Mouse (Mus musculus) hindbrain, embryonic 16.5 days (tissue): Measurements from ENCODE around the gene Gpx3. TPM values are rescaled to one million over a fixed set of nuclear protein-coding genes. Genes with fewer than 3 reads are reported as not detected.
A peak's percentile ranks its signal among the peaks of the same experiment; 100 is the strongest.
"Not testable (repeated sequence)": the region's sequence is repeated elsewhere in the genome, so short reads cannot be mapped to it uniquely, and the experiment has no call there.

ENCODE experiments used
- ATAC-seq: fragments of 200-750 bp; cut with Nextera tagmentation; 2 replicates; pipeline ENCODE4 v1.8.0; 2017; ENCODE audit warnings: moderate TSS enrichment, moderate library complexity
- H3K27ac ChIP-seq: fragments of 300-500 bp; sonication (generic); 2 replicates; pipeline ENCODE4 v1.5.1; 2014; ENCODE audit warnings: low read depth, mild to moderate bottlenecking, control low read depth, low read length, moderate library complexity
- H3K27me3 ChIP-seq: fragments of 300-500 bp; sonication (generic); replicated peaks from 2 replicates; pipeline ENCODE4 v1.6.1; 2014; ENCODE audit warnings: low read length; ENCODE audit not compliant: control insufficient read depth, insufficient read depth
- H3K36me3 ChIP-seq: fragments of 300-500 bp; sonication (generic); 2 replicates; pipeline ENCODE4 v1.6.1; 2014; ENCODE audit warnings: mild to moderate bottlenecking, low read length, moderate library complexity, mixed read lengths; ENCODE audit not compliant: control insufficient read depth, insufficient read depth
- H3K4me1 ChIP-seq: fragments of 300-500 bp; sonication (generic); 2 replicates; pipeline ENCODE4 v1.6.1; 2014; ENCODE audit warnings: low read depth, low read length; ENCODE audit not compliant: control insufficient read depth, insufficient read depth
- H3K4me2 ChIP-seq: fragments of 300-500 bp; sonication (generic); 2 replicates; pipeline ENCODE4 v1.6.1; 2014; ENCODE audit warnings: mild to moderate bottlenecking, low read length, control low read depth, moderate library complexity
- H3K4me3 ChIP-seq: fragments of 300-500 bp; sonication (generic); 2 replicates; pipeline ENCODE4 v1.5.1; 2014; ENCODE audit warnings: mild to moderate bottlenecking, low read length, control low read depth, moderate library complexity
- H3K9ac ChIP-seq: fragments of 300-500 bp; sonication (generic); 2 replicates; pipeline ENCODE4 v1.6.1; 2014; ENCODE audit warnings: low read depth, mild to moderate bottlenecking, control low read depth, low read length, moderate library complexity
- H3K9me3 ChIP-seq: fragments of 300-500 bp; sonication (generic); 2 replicates; pipeline ENCODE4 v1.6.1; 2014; ENCODE audit warnings: mild to moderate bottlenecking, low read length, moderate library complexity; ENCODE audit not compliant: control insufficient read depth
- WGBS: fragments of 180-500 bp; shearing (Covaris S2); extraction: QIAGEN DNeasy Blood & Tissue Kit; methylation state at CpG from one replicate; pipeline ENCODE4 v1.1.7; 2014; 5-methylcytosine and 5-hydroxymethylcytosine counted together
- polyA plus RNA-seq: library from polyadenylated mRNA; unstranded; fragments of >200 nt; fragmentation: Nextera tagmentation; extraction: Ambion mirVana; gene quantifications from 2 replicates; pipeline ENCODE4 v1.2.1, GENCODE M21; 2015

The Gpx3 gene
- polyA plus RNA-seq, 1 experiment from 2014 or later, result 78.5 TPM

DNA sequence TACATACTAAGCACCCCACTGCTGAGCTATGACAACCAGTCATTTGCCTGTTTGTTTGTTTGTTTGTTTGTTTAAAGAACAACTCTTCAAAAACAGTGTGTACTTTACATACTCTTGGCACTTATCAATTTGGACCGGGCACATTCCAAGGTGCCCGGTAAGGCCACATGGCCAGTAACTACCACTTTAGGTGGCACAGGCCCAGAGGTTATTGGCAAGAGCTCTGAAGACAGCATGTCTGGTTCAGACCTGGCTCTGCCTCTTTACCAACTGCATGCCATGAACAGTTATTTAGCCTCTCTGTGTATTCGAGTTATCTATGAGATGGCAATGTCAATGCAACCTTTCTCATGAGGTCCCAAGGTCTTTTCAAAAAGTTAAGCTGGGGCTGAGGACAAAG lies 5.6 kb upstream of the Gpx3 start:
- H3K9me3 ChIP-seq, H3K4me1 ChIP-seq, H3K27ac ChIP-seq, ATAC-seq, H3K4me2 ChIP-seq, H3K36me3 ChIP-seq, H3K27me3 ChIP-seq, H3K9ac ChIP-seq, H3K4me3 ChIP-seq: not testable (repeated sequence)
- 91% methylated on average over 3 of the region's 3 CpGs for WGBS

DNA sequence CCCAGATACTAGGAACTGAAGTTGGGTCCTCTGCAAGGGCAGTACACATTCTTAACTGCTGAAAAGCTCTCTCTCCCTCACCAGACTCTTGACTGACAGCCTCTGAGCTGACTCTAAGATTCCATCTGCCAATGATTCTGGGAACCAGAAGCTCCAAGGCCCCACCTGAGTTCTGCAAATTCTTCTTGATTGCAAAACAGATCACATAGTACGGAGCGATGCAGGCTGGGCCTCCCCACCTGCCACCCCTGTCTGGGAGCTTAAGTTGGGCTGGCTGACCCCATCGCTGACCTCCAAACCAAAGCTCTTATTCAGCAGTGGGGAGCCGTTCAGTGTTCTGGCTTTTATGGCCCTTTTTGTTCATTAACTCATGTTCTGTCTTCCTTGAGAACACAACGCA lies 4.8 kb upstream of the Gpx3 start:
- Histone ChIP-seq H3K4me2 (no peak overlapping the region), H3K4me1 (no peaks in the 10 kb centered on the region; the same call in 1 of the 2 replicates), H3K4me3 (no peak overlapping the region), H3K27ac (no peak overlapping the region), H3K9ac (no peak overlapping the region), H3K27me3 (no peaks in the 10 kb centered on the region), H3K36me3 (no peaks in the 10 kb centered on the region), H3K9me3 (no peaks in the 10 kb centered on the region)
- WGBS, result 42% methylated on average over 5 of the region's 5 CpGs
- ATAC-seq, result no peak

DNA sequence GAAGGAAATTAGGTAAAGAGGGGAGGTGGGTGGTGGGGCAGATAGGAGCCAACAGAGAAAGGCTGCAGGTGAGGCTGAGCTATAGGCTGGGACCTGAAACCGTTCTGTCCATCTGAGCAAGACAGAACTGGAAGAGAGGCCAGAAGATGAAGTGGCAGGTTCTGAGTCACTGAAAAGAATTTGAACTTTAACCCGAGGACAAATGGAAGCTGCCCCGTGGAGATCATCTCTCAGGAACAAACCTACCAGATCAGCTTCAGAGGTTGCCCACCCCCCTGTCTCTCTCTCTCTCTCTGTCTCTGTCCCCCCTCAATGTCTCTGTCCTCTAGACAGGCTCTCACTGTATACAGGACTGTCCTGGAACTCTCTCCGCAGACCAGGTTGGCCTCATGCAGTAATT lies 2.6 kb upstream of the Gpx3 start:
- no peak overlapping the region for H3K4me3 ChIP-seq
- no peak overlapping the region for H3K4me2 ChIP-seq
- H3K36me3 ChIP-seq, result no peaks in the 10 kb centered on the region
- 74% methylated on average over 4 of the region's 4 CpGs for WGBS
- ATAC-seq, result no peak
- H3K4me1 ChIP-seq, result no peaks in the 10 kb centered on the region; the same call in 1 of the 2 replicates
- H3K9me3 ChIP-seq, result no peaks in the 10 kb centered on the region
- H3K27me3 ChIP-seq, result no peaks in the 10 kb centered on the region
- H3K27ac ChIP-seq, result no peak overlapping the region
- H3K9ac ChIP-seq, result no peak overlapping the region

DNA sequence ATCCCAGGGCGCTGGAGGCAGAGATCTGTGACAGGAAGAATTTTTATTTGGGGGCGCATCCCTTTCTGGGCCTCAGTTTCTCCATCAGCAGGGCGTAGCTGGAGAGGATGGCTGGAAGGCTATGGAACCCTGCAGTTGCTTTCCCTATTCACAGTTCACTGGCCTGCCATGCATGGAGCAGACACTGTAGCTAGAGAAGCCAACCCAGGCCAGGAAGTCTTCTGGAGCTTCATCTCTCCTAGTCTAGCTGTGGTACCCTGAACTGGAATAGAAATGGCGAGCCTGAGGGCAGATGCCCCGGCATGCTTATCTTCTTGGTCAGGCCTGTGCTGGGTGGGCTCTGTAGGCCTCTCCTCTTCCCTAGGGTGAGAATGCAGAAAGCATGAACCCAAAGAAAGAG lies 1.1 kb downstream of the Gpx3 start:
- WGBS, result 74% methylated on average over 5 of the region's 5 CpGs
- H3K9ac ChIP-seq, result peak overlapping the region; percentile 65

DNA sequence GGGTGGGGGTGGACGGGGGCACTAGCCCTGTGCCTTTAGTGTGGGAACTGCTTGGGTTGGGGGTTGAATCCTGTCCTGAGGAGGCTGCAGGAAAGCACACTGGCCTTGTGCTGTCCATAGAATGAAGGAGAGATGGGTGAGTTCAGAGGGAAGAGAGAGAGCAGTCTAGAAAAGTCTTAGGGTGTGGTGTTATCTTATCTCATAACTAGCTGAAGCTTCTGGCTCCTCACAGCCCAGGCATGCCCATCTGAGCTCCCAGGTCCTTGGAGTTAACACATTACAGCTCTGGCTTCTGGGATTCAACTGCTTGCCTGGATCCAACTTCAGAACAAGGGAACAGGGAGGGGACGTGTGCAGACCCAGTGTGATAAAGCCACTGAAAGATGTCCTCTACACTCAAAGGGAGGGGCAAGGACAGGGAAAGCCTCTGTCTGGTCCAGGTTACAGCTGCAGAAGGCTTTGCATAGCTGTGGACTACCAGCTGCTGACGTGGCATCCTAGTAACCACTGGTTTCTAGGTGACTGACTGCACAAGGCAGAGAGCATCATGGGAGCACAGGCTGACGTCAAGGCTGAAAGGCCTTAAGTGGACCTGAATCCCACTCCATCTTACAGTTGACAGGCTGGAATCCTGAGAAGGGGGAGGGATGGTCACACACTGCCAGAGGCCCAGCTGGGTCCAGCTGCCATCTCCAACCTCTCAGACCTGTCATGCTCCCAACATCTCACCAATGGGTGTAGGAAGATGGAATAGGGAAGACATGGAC lies 1.9 kb downstream of the Gpx3 start:
- Histone ChIP-seq H3K4me2 (no peak overlapping the region), H3K9ac (no peak overlapping the region), H3K4me3 (no peak overlapping the region), H3K36me3 (no peaks in the 10 kb centered on the region; the same call in 1 of the 2 replicates), H3K27ac (no peak overlapping the region), H3K27me3 (no peaks in the 10 kb centered on the region), H3K4me1 (no peaks in the 10 kb centered on the region; the same call in 1 of the 2 replicates), H3K9me3 (no peaks in the 10 kb centered on the region)
- ATAC-seq, result no peak
- WGBS, result 39% methylated on average over 4 of the region's 4 CpGs

More for the DNA sequence above, 1.1 kb downstream of the Gpx3 start:
- no peaks in the 10 kb centered on the region for H3K9me3 ChIP-seq
- H3K27me3 ChIP-seq, result no peaks in the 10 kb centered on the region
- H3K36me3 ChIP-seq, result no peaks in the 10 kb centered on the region
- H3K4me2 ChIP-seq, result peak overlapping the region; percentile 82
- no peak for ATAC-seq
- no peaks in the 10 kb centered on the region; the same call in 1 of the 2 replicates for H3K4me1 ChIP-seq
- H3K27ac ChIP-seq, result no peak overlapping the region
- H3K4me3 ChIP-seq, result peak overlapping the region; percentile 51

DNA sequence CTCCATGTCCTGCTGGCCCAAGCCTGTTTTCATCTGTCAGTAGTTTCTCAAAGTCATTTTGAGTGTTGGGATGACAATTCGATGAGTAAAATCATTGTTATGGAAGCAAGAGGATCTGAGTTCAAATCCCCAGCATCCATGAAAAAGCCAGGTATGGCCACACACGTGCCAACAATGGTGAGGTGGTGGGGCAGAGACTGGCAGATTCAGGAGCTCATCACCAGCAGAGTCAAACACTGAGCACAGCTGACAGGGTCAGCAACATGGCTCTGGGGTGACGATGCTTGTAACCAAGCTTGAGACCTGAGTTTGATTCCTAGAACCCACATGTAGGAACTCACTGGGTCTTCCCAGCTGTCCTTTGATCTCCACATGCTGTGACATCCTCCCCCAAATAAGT lies 2.8 kb downstream of the Gpx3 start:
- no peak for ATAC-seq
- no peaks in the 10 kb centered on the region for H3K27me3 ChIP-seq
- H3K4me2 ChIP-seq, result no peak overlapping the region
- 77% methylated on average over 3 of the region's 3 CpGs for WGBS
- no peaks in the 10 kb centered on the region; the same call in 1 of the 2 replicates for H3K4me1 ChIP-seq
- no peak overlapping the region for H3K27ac ChIP-seq
- H3K9me3 ChIP-seq, result no peaks in the 10 kb centered on the region
- no peak overlapping the region for H3K4me3 ChIP-seq
- H3K36me3 ChIP-seq, result no peaks in the 10 kb centered on the region; the same call in 1 of the 2 replicates
- H3K9ac ChIP-seq, result no peak overlapping the region

DNA sequence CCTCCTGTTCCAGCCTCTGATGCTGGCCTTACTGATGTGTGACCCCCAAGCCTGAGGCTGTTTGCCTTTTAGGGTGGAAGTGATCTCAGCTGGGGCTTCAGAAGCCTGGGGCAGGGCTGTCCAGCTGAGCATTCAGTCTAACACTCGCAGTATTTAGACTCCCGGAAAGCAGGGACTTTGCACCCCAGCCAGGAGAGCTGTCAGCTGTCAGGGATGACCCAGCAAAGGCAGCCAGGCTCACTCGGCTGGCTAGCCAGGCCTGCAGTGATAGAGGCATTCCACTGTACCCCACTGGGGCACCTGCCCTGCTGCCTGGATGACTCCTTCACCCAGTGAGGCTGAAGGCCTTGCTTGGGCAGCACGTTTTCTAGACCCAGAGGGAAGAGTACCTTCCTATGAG lies 3.7 kb downstream of the Gpx3 start:
- 74% methylated on average over 4 of the region's 4 CpGs for WGBS

DNA sequence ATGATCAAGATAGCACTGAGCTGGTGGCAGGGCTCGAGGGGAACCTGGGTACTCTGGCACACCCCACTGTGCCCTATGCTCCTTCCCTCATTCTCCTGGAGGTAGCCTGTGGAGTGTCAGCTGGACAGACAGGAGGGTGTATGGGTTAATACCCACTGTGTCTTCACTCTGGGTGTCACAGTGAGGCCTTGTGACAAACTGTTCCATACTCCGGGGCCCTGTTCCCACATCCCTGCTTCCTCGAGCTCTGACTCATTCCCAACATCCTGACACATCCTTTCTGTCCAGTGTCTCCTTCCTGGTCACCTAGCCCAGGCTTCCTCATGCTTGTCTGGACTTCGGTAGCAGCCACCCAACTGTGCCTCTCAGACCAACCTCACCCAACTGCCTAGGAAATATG lies 4.2 kb downstream of the Gpx3 start:
- Histone ChIP-seq H3K4me1 (no peaks in the 10 kb centered on the region; the same call in 1 of the 2 replicates), H3K36me3 (peaks cover 6% of the 10 kb centered on the region), H3K4me2 (no peak overlapping the region), H3K9ac (no peak overlapping the region), H3K9me3 (no peaks in the 10 kb centered on the region), H3K4me3 (no peak overlapping the region), H3K27me3 (no peaks in the 10 kb centered on the region), H3K27ac (no peak overlapping the region)
- 89% methylated on average over 4 of the region's 4 CpGs for WGBS
- no peak for ATAC-seq

More for the DNA sequence above, 3.7 kb downstream of the Gpx3 start:
- Histone ChIP-seq H3K9ac (no peak overlapping the region), H3K27me3 (no peaks in the 10 kb centered on the region), H3K27ac (no peak overlapping the region), H3K4me1 (no peaks in the 10 kb centered on the region; the same call in 1 of the 2 replicates), H3K9me3 (no peaks in the 10 kb centered on the region), H3K4me2 (no peak overlapping the region), H3K36me3 (peaks cover 5% of the 10 kb centered on the region; the same call in 1 of the 2 replicates), H3K4me3 (no peak overlapping the region)
- ATAC-seq, result no peak

DNA sequence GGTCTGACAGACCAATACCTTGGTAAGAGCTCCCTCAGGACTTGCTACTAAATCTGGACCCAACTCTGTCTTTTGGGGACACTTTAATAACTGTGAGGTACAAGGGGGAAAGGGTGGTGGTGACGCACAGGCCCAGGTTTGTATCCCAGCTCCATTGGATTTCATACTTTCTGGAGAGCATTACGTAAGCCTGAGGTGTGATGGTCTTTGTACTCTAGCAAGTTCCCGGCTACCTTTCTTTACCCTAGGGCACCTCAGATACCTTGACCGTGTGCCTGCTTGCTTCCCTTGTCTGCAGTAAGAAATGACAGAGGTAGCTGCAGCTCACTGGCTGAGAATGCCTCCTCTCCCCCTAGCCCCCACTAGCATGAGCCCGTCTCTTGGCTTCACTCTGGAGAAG lies 5.0 kb downstream of the Gpx3 start:
- 92% methylated on average over 5 of the region's 5 CpGs for WGBS
- Histone ChIP-seq H3K4me3 (no peak overlapping the region), H3K36me3 (peaks cover 6% of the 10 kb centered on the region), H3K4me2 (no peak overlapping the region), H3K9ac (no peak overlapping the region), H3K27me3 (no peaks in the 10 kb centered on the region), H3K27ac (no peak overlapping the region), H3K9me3 (no peaks in the 10 kb centered on the region), H3K4me1 (no peaks in the 10 kb centered on the region; the same call in 1 of the 2 replicates)
- no peak for ATAC-seq
